Mouse (Mus musculus): ENCODE measurements at regions not wholly inside any gene's neighbourhood (a gene's known extent, or its start where the extent isn't known, plus 50 kb on each side); places are given as distances from the start of the nearest gene placed in this dataset.

GRCm38 (mm10) chr17:16101548-16101947 is 270.7 kb upstream of the Rgmb start:
- no peak for ATAC-seq (replicated peaks in 1 of 2; ENCODE audit: insufficient read depth in 1 of 2, low FRiP score in 2 of 2, low TSS enrichment in 1 of 2, low read depth in 1 of 2, poor library complexity in 2 of 2, severe bottlenecking in 2 of 2)

DNA sequence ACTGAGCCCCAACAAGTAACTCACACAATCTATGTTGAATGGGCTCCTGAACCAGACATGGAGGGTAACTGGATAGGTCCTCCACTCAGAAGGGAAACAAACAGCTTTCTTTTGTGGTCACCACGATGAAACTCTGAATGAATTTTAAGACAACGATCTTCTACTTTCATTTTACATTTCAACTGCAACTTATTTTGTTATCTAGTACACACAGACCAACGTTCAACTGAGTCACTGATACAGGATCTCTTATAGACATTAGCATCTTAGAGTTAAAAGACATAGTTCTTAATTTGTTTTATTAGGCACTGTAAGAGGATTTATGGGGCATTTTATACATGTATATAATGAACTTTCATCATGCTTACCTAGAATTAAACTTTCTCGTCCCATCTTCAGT is 262.1 kb upstream of the Rgmb start:
- ATAC-seq (replicated peaks in 1 of 2; ENCODE audit: insufficient read depth in 1 of 2, low FRiP score in 2 of 2, low TSS enrichment in 1 of 2, low read depth in 1 of 2, poor library complexity in 2 of 2, severe bottlenecking in 2 of 2), result no peak

DNA sequence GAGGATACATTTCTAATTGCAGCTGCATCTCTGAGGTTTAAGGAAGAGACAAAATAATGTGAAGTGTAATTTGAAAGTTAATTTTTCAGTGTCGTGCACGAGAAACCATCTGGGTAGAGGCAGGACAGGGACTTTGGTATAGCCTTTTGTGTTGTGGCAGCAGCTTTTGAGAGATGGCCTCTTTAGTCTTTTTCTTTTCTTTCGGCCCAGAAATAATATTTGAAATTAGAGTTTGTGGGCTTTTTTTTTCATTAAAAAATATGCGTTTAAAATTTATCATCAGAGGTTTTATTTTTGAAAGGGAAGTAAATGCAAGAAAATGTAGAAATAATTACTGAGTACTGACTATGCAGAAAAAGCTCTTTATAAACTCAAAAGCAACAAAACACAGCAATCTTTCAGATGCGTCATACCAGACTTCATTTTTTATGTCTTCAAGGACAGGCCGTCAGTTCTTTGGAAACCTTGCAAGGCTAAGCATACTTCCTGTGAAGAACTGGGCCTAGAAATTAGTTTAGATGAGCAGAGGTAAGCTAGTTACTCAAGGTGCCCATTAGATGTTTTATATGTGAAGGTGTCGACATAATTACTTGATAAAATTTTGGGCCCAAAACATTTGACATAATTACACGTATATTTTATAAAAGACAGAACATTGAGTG is 258.9 kb upstream of the Rgmb start:
- no peak for ATAC-seq (replicated peaks in 1 of 2; ENCODE audit: insufficient read depth in 1 of 2, low FRiP score in 2 of 2, low TSS enrichment in 1 of 2, low read depth in 1 of 2, poor library complexity in 2 of 2, severe bottlenecking in 2 of 2)

DNA sequence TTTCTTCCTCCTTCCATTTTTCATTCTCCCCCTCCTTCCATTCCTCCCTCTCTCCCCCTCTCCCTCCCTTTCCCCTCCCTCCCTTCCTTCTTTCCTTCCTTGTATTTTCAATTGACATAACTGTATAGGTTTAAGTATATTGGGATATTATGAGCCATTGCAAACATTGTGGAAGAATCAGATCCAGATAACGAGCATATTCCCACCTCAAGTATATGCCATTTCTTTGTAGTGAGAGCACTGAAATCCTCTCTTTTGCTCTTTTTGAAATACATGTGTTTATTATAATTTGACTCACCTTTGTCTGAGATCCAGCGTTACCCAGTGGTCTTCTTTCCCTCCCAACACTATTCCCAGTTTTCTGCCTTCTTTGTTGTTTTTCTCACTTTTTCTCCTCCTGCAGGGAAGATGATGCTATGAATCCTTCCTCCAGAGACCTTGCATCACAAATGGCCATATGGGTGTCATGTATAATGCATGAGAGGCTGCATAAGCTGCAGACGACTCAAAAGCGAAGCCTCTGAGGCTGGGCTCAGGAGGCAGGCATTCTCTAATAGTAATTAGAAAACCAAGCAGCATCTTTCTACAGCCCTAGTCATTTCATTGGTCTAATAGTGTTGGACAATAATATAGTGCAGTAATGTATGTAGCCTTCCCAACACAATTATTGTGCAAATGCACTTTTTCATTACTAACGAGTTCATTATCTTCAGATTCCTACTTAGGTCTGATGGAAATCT is 258.2 kb upstream of the Rgmb start:
- no peak for ATAC-seq (replicated peaks in 1 of 2; ENCODE audit: insufficient read depth in 1 of 2, low FRiP score in 2 of 2, low TSS enrichment in 1 of 2, low read depth in 1 of 2, poor library complexity in 2 of 2, severe bottlenecking in 2 of 2)

GRCm38 (mm10) chr17:16087046-16087445 is 256.2 kb upstream of the Rgmb start:
- ATAC-seq (replicated peaks in 1 of 2; ENCODE audit: insufficient read depth in 1 of 2, low FRiP score in 2 of 2, low TSS enrichment in 1 of 2, low read depth in 1 of 2, poor library complexity in 2 of 2, severe bottlenecking in 2 of 2), result no peak

DNA sequence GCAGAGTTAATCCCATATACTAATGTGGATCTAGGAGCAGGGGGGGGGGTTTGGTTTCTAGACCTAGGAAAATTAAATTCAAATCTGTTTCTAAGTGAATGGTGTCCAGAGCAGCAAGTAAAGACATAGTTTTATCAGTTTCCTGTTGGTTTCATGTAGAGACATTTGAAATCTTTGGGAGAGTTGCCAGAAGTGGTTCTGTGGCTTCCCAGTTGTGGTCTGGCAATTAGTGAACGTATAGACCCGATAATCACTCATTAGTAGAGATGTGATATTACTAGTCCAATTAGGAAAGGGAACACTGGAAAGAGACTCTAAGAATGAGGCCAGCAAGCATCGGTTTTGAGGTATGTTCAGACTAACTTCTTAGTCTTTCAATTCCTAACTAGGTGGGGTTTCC is 252.0 kb upstream of the Rgmb start:
- ATAC-seq (replicated peaks in 1 of 2; ENCODE audit: insufficient read depth in 1 of 2, low FRiP score in 2 of 2, low TSS enrichment in 1 of 2, low read depth in 1 of 2, poor library complexity in 2 of 2, severe bottlenecking in 2 of 2), result no peak

- ATAC-seq (replicated peaks in 1 of 2; ENCODE audit: insufficient read depth in 1 of 2, low FRiP score in 2 of 2, low TSS enrichment in 1 of 2, low read depth in 1 of 2, poor library complexity in 2 of 2, severe bottlenecking in 2 of 2), result no peak
Measured at GRCm38 (mm10) chr17:16078549-16078948, 247.7 kb upstream of the Rgmb start.

DNA sequence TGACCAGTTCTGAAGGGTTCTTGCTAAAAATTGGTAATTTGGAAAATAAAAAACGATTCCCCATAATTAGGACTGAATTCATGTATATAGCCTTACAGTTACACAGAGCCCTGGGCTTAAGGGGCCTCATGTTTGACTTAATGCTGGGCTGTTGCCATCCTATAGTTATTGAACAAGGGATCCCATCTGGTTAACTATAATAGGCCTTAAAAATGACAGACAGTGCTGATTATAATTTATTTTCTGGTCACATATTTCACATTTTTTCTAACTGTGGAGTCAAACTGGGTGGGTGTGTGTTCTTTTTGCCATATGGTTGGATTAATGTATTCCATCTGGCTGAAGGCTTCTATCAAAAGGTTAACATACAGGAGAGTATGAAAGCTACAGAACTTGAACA is 238.5 kb upstream of the Rgmb start:
- ATAC-seq (replicated peaks in 1 of 2; ENCODE audit: insufficient read depth in 1 of 2, low FRiP score in 2 of 2, low TSS enrichment in 1 of 2, low read depth in 1 of 2, poor library complexity in 2 of 2, severe bottlenecking in 2 of 2), result no peak

- ATAC-seq (replicated peaks in 1 of 2; ENCODE audit: insufficient read depth in 1 of 2, low FRiP score in 2 of 2, low TSS enrichment in 1 of 2, low read depth in 1 of 2, poor library complexity in 2 of 2, severe bottlenecking in 2 of 2), result no peak
Measured at GRCm38 (mm10) chr17:16067858-16068257, 237.0 kb upstream of the Rgmb start.

GRCm38 (mm10) chr17:16054481-16054880 is 223.6 kb upstream of the Rgmb start:
- no peak for ATAC-seq (replicated peaks in 1 of 2; ENCODE audit: insufficient read depth in 1 of 2, low FRiP score in 2 of 2, low TSS enrichment in 1 of 2, low read depth in 1 of 2, poor library complexity in 2 of 2, severe bottlenecking in 2 of 2)

DNA sequence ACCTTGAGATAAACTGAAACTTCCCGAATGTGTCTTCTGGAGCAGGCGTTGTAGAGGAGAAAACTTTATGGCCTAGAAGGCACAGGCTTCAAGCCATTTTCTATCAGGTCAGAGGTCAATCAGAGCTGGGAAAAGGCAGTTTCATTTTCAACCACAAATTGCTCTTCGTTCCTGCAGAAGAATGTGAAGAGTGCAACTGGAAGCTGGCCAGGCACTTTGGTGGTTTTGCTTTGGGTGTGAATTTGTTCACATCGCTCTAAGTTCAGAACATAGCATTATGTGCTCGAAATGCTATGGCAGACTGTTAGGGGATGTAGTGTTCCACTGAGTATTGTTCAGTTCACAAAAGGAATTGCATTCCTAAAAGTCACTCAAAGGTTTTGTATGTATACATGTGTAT is 220.9 kb upstream of the Rgmb start:
- no peak for ATAC-seq (replicated peaks in 1 of 2; ENCODE audit: insufficient read depth in 1 of 2, low FRiP score in 2 of 2, low TSS enrichment in 1 of 2, low read depth in 1 of 2, poor library complexity in 2 of 2, severe bottlenecking in 2 of 2)

DNA sequence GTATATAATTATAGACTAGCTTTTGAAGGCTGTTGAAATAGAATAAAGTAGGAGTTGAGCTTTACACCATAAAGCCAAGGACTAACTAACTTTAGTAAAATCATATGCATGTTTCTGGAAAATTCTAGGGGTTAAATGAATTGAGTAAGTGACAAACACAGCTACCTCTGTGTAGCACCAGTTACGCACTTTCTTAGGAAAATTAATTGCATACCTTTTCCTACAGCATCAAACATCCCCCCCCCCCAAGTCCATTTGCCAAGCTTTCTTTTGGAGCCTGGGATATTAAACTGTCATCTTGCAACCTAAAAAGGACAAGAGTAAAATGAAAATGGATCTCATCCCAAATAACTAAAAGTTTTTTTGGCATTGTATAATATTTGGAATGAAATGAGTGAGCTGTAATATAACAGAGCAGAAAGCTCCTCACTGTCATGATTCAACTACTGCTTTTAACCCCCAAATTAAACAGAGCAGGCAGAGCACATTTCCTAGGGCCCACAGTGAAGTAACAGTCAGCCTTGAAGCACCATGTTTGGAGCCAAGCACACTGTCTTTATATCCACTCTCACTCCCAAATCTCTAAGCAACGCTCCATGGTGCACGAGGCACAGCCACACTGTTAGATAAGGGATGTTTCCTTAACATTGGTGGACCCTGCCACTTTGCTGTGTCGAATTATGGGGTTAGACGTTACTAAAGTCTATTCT is 210.9 kb upstream of the Rgmb start:
- ATAC-seq (replicated peaks in 1 of 2; ENCODE audit: insufficient read depth in 1 of 2, low FRiP score in 2 of 2, low TSS enrichment in 1 of 2, low read depth in 1 of 2, poor library complexity in 2 of 2, severe bottlenecking in 2 of 2), result no peak

DNA sequence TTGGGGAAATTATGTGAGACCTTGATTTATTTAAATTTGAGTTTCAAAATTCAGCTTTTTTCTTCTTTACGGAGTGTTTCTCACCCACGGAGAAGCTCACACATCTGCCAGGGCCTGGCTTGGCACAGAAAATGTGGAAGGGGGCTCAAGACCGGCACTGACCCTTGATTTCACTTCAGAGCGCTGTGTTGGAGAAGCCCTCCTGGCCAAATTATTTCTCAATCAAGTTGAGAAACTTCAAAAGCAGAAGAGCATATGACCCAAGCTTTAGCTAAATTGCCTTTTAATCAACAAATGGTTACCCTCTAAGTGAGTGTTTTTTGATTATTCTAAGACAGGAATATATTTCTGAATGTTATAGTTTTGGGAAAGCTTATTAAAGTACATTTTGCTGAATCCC is 197.2 kb upstream of the Rgmb start:
- ATAC-seq (replicated peaks in 1 of 2; ENCODE audit: insufficient read depth in 1 of 2, low FRiP score in 2 of 2, low TSS enrichment in 1 of 2, low read depth in 1 of 2, poor library complexity in 2 of 2, severe bottlenecking in 2 of 2), result no peak

GRCm38 (mm10) chr17:16004871-16005575 is 174.2 kb upstream of the Rgmb start:
- ATAC-seq (replicated peaks in 1 of 2; ENCODE audit: insufficient read depth in 1 of 2, low FRiP score in 2 of 2, low TSS enrichment in 1 of 2, low read depth in 1 of 2, poor library complexity in 2 of 2, severe bottlenecking in 2 of 2), result no peak

DNA sequence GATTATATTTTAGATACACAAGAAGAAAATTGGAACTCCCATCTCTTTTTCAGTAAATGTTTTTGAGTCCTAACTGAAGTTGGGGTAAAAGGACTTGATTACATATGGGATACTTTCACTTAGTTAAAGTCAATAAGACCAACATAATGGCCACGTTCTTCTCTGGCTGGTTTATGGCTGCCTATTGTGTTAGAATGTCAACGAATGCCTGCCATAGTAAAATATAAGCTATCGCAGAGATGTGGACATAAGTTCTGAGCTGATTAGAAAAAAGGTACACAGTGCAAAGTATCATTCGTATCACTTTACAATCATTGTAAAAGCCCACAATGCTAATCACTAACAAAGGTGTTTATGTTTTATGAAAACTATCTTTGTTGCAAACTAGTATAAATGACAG is 173.2 kb upstream of the Rgmb start:
- ATAC-seq (replicated peaks in 1 of 2; ENCODE audit: insufficient read depth in 1 of 2, low FRiP score in 2 of 2, low TSS enrichment in 1 of 2, low read depth in 1 of 2, poor library complexity in 2 of 2, severe bottlenecking in 2 of 2), result no peak

DNA sequence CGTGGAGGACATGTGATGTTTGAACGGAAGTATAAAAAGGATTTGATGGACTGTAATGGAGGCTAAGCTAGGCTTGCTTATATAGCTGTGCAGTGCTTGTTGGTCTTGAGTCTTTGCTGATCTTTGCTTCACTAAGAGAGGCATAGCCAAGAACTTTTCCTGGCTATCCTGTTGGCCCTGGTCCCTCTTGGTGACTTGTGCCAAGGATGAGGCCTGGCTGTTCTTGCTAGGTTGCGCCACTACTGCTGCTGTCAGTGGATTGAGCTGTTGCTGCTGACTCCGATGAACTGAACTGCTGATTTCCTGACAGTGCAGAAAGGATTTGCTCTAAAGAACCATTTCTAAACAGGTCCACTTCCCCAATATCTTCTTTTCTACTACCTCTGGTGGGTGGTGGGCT is 167.9 kb upstream of the Rgmb start:
- no peak for ATAC-seq (replicated peaks in 1 of 2; ENCODE audit: insufficient read depth in 1 of 2, low FRiP score in 2 of 2, low TSS enrichment in 1 of 2, low read depth in 1 of 2, poor library complexity in 2 of 2, severe bottlenecking in 2 of 2)

GRCm38 (mm10) chr17:15997289-15997688 is 166.4 kb upstream of the Rgmb start:
- 0 out of 4 replicates have a peak, but pooled peaks of 1 of the 2 experiments have one; percentile 27 for ATAC-seq (replicated peaks in 1 of 2; ENCODE audit: insufficient read depth in 1 of 2, low FRiP score in 2 of 2, low TSS enrichment in 1 of 2, low read depth in 1 of 2, poor library complexity in 2 of 2, severe bottlenecking in 2 of 2)

DNA sequence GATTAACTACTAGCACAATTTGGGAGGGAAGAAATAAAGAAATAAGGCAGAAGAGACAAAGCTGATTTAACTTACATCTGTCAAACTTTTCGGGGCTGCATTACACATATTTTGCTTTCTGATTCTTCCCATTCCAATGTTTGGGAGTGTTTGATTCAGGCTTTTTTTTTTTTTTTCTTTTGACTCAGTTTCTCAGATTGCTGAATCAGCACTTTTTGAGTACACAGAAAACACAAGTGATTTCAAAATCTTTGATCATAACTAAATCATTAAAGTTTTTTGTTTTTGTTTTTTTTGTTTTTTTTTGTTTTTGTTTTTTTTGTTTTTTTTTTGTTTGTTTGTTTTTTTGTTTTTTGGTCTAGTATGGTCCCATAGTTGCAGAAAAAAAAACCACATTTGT is 164.7 kb upstream of the Rgmb start:
- no peak for ATAC-seq (replicated peaks in 1 of 2; ENCODE audit: insufficient read depth in 1 of 2, low FRiP score in 2 of 2, low TSS enrichment in 1 of 2, low read depth in 1 of 2, poor library complexity in 2 of 2, severe bottlenecking in 2 of 2)

Data from hematopoietic stem cell, adult 5-6 weeks (primary cell).